Mouse (Mus musculus) heart, postnatal 0 days (tissue): ENCODE measurements around the gene Hist1h2ad.

Experiments
- CTCF ChIP-seq: IDR thresholded peaks from 2 replicates; pipeline ENCODE4 v1.5.1; 2016; ENCODE audit warnings: antibody characterized with exemption, control low read depth, low read depth
- EP300 ChIP-seq: IDR thresholded peaks from 2 replicates; pipeline ENCODE4 v1.6.1; 2016; ENCODE audit warnings: antibody characterized with exemption, low read depth

DNA sequence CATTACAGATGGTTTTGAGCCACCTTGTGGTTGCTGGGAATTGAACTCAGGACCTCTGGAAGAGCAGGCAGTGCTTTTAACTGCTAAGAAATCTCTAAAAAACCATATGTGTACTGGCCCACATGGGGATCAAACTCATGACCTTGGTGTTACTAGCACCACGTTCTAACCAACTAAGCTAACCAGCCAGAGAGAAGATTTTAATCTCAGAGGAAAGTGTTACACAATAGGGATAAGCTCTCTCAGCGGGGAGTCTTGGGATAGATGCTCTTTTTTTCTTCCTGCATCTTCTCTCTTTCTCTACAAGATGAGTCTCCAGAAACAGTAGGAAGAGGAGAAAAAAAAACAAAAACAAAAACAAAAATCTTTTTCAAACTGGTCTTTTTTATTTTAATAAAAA lies 36.2 kb downstream of the Hist1h2ad start:
- TF ChIP-seq EP300 (no peak), CTCF (no peak)
